Mouse (Mus musculus): ENCODE data around the gene Camkmt.

Gene Camkmt

DNA sequence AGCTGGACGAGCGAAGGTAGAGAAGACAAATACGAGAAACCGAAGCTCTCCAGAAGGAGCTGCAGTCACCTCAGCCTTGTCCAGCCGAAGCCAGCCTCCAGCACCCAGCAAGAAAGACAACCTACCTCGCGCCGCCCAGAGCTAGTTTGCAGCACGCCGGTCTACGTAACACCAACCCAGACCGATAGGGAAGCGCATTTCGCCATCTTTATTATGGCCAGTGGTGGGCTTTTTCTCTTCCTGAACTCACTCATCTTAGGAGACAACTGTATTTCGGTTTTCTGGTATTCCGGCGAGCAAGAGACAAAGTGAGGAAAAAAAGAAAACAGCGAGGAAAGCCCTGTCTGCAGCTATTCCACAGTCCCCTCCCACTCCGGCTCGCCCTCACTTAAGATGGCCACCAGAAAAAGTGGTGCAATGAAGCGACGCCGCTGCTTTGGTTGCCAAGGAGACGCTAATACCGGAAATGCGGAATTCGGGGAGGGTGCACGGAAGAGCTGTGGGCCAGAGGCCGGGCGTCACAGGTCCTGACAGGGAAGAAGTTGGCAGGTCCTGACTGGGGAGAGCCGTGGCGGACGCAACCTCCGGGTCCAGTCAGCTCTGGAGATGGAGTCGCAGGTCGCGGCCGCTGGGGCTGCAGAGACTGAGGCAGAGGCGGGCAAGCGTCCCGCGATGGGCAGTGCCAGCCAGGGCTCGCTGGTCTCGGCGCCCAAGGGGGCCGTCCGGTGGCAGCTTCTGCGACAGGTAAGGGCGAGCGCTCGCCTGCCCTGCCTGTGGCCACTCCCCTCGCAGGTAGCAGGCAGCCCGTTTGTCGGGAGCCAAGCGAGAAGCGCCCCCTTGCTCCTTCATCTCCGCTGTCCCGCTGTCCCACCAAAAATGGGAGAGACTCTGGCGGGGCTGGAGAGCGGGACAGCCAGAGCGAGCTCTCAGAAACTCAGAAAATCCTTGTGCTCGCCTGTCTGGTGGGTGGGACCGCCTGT lies at the start of gene Camkmt, which contains the start of gene Prepl:
TSS of gene Camkmt (plus strand) at position 433 of the 980 bp plus-strand sequence.
TSS of gene Prepl (minus strand) at position 122 of the 980 bp plus-strand sequence.
- TF ChIP-seq GATA4 (IDR thresholded peaks at IDR 0.05; ENCODE audit: insufficient replicate concordance, low read length): no peak; the same call in 1 of the 2 replicates

- TF ChIP-seq GATA4 (IDR thresholded peaks at IDR 0.05; ENCODE audit: insufficient replicate concordance, low read length): no peak
Observed at GRCm38 (mm10) chr17:85040913-85041312, 49.4 kb upstream of the Camkmt start.

- no peak for TF ChIP-seq GATA4 (IDR thresholded peaks at IDR 0.05; ENCODE audit: insufficient replicate concordance, low read length)
Observed at GRCm38 (mm10) chr17:85042419-85042818, 47.9 kb upstream of the Camkmt start.

DNA sequence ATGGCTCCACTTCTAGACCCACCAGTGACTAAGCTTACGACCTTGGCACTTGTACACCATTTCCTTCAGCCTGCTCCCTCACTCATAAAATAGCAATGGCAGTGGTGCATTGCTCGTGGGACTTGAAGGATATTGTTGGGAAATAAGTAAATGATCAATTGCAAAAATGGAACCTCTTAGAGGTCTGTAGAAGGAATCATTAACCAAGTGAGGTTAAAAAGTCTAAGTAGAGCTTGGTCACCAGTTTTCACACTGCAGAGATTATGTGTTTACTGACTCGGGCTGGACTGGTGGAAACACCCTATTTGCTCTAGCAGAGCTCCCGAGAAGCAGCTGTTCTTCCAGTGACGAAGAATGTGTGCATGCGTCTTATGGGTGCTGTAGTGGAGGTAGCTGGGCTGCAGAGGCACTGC lies 46.9 kb upstream of the Camkmt start:
- TF ChIP-seq GATA4 (IDR thresholded peaks at IDR 0.05; ENCODE audit: insufficient replicate concordance, low read length): no peak

- TF ChIP-seq GATA4 (IDR thresholded peaks at IDR 0.05; ENCODE audit: insufficient replicate concordance, low read length): no peak; the same call in 1 of the 2 replicates
Observed at GRCm38 (mm10) chr17:85044466-85044865, 45.9 kb upstream of the Camkmt start.

- no peak for TF ChIP-seq GATA4 (IDR thresholded peaks at IDR 0.05; ENCODE audit: insufficient replicate concordance, low read length)
Observed at GRCm38 (mm10) chr17:85045160-85045559, 45.2 kb upstream of the Camkmt start.

GRCm38 (mm10) chr17:85048379-85048778 lies 42.0 kb upstream of the Camkmt start:
- TF ChIP-seq GATA4 (IDR thresholded peaks at IDR 0.05; ENCODE audit: insufficient replicate concordance, low read length): no peak

GRCm38 (mm10) chr17:85058276-85058675 lies 32.1 kb upstream of the Camkmt start:
- TF ChIP-seq GATA4 (IDR thresholded peaks at IDR 0.05; ENCODE audit: insufficient replicate concordance, low read length): no peak

GRCm38 (mm10) chr17:85059136-85059535 lies 31.2 kb upstream of the Camkmt start:
- no peak for TF ChIP-seq GATA4 (IDR thresholded peaks at IDR 0.05; ENCODE audit: insufficient replicate concordance, low read length)

DNA sequence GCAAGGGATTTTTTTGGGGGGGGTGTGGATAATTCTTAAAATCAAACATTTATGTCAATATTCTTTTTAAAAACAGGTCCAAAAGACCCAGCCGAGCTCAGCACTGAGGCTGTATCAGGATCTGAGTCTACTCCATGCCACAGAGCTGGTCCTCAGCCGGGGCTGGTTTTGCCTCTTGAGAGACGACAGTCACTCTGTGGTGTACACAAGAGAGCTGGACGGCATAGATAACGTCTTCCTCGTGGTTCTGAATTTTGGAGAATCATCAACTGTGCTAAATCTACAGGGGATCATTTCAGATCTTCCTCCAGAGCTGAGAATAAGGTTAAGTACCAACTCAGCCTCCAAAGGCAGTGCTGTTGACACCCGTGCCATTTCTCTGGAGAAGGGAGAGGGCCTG lies 26.8 kb upstream of the Camkmt start:
- no peak for TF ChIP-seq GATA4 (IDR thresholded peaks at IDR 0.05; ENCODE audit: insufficient replicate concordance, low read length)

- no peak for TF ChIP-seq GATA4 (IDR thresholded peaks at IDR 0.05; ENCODE audit: insufficient replicate concordance, low read length)
Observed at GRCm38 (mm10) chr17:85067331-85067730, 23.0 kb upstream of the Camkmt start.

GRCm38 (mm10) chr17:85070658-85071057 lies 19.7 kb upstream of the Camkmt start:
- TF ChIP-seq GATA4 (IDR thresholded peaks at IDR 0.05; ENCODE audit: insufficient replicate concordance, low read length): no peak

DNA sequence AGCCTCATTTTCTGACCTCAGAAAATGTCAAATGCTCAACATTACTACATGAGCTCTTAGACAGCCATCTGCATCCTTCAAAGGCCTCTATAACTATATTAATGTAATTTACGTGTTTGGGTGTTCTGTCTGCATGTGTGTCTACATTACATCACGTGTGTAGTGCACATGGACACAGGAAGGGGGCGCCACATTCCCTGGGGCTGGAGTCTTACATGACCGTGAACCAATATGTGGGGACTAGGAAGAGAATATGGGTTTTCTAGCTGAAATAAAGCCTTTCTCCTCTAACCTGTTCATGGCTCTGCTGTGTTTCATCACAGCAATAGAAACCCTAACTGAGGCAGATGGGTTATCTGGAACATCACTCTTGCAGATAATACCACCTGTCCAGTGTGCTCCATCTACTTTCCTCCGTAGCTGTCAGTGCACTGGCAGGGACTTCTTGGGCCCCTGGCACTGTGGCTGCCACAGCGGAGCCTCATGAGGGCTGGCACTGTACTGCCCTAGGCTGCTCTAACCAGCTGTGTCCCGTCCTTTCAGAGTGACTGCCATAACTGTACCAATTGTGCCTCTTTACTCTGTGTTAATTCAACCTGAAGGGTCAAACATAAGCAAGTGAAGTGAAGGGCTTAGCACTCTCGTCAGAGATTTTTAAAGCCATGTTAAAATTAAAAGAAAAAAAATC lies 19.1 kb upstream of the Camkmt start:
- no peak for TF ChIP-seq GATA4 (IDR thresholded peaks at IDR 0.05; ENCODE audit: insufficient replicate concordance, low read length)

- TF ChIP-seq GATA4 (IDR thresholded peaks at IDR 0.05; ENCODE audit: insufficient replicate concordance, low read length): no peak
Observed at GRCm38 (mm10) chr17:85072383-85072782, 18.0 kb upstream of the Camkmt start.

GRCm38 (mm10) chr17:85073214-85073613 lies 17.1 kb upstream of the Camkmt start:
- TF ChIP-seq GATA4 (IDR thresholded peaks at IDR 0.05; ENCODE audit: insufficient replicate concordance, low read length): no peak

- no peak for TF ChIP-seq GATA4 (IDR thresholded peaks at IDR 0.05; ENCODE audit: insufficient replicate concordance, low read length)
Observed at GRCm38 (mm10) chr17:85074083-85074482, 16.3 kb upstream of the Camkmt start.
